Comparison of ENCODE assay signal across 8 mouse cellular contexts in genomic region chr4:59034918-59035785, GRCm38 (mm10). TPM values are rescaled to one million over a fixed set of nuclear protein-coding genes. Genes with fewer than 3 reads are reported as not detected.
A peak's percentile ranks its signal among the peaks of the same experiment; 100 is the strongest.
DNase-seq lines count a peak whose midpoint lies in the region; ATAC-seq and TF ChIP-seq lines count a peak whose summit lies in the region.

Gng10 (plus strand) TSS chr4:59035088.

- intact Hi-C loops in heart, postnatal 25 days (cut with DNase I) = loop anchor here (2.0 kb wide), 1 partner anchor 30 kb away; no protein-coding TSS in a partner anchor

- no peaks in the 10 kb centered on the region for H3K27me3 ChIP-seq in MEL (ENCODE audit: control insufficient read depth in 1 of 2, insufficient read depth in 2 of 2, low read length in 2 of 2)
- H3K27me3 ChIP-seq in cerebellum, adult 2 months (ENCODE audit: control insufficient read depth, insufficient read depth, low read length) = no peaks in the 10 kb centered on the region
- H3K27me3 ChIP-seq in forebrain, postnatal 0 days (ENCODE audit: insufficient read depth, low read length) = no peaks in the 10 kb centered on the region
- no peaks in the 10 kb centered on the region for H3K27me3 ChIP-seq in neural tube, embryonic 15.5 days (replicated peaks)

- H3K9ac ChIP-seq in MEL (ENCODE audit: control insufficient read depth, low read depth, low read length, poor library complexity, severe bottlenecking) = peak within 1 kb of the TSS; percentile 85
- H3K9ac ChIP-seq in forebrain, postnatal 0 days = peak within 1 kb of the TSS; percentile 91
- H3K9ac ChIP-seq in neural tube, embryonic 15.5 days (replicated peaks) = peak within 1 kb of the TSS; percentile 83

- peaks cover 0 to 10% of the 10 kb centered on the region in 2 experiments; a peak in 2 of 4 replicates for H3K36me3 ChIP-seq in MEL (ENCODE audit: control insufficient read depth in 1 of 2, insufficient read depth in 2 of 2, low read length in 2 of 2)
- H3K36me3 ChIP-seq in forebrain, postnatal 0 days (ENCODE audit: insufficient read depth) = peaks cover 11% of the 10 kb centered on the region; the same call in 1 of the 2 replicates
- H3K36me3 ChIP-seq in neural tube, embryonic 15.5 days = peaks cover 15% of the 10 kb centered on the region

- TF ChIP-seq EP300 in MEL (IDR thresholded peaks at IDR 0.05; ENCODE audit: low read depth in 1 of 2, low read length in 2 of 2) = no peak

- DNase-seq in MEL (ENCODE audit: low read depth, low spot score) = peak; percentile 67
- peak; percentile 72 to 78 for DNase-seq in cerebellum, adult 2 months
- peak; percentile 76 for DNase-seq in forebrain, postnatal 0 days
- peak; percentile 41 for DNase-seq in heart, postnatal 25 days (ENCODE audit: low spot score)
- peak; percentile 51 to 74 for DNase-seq in layer of hippocampus, adult 18-20 months (ENCODE audit: low spot score in 2 of 2)
- DNase-seq in lung, adult 2 months = peak; percentile 60
- peak; percentile 54 to 55 for DNase-seq in thymus, adult 18-20 months

- no peaks in the 10 kb centered on the region for H3K9me3 ChIP-seq in MEL (replicated peaks; ENCODE audit: insufficient read depth, low read length)
- no peaks in the 10 kb centered on the region for H3K9me3 ChIP-seq in forebrain, postnatal 0 days (ENCODE audit: low read length)
- H3K9me3 ChIP-seq in neural tube, embryonic 15.5 days (replicated peaks) = no peaks in the 10 kb centered on the region

- peak within 1 kb of the TSS; percentile 57 for H3K4me2 ChIP-seq in forebrain, postnatal 0 days (ENCODE audit: low read depth)
- peak within 1 kb of the TSS; percentile 66 for H3K4me2 ChIP-seq in neural tube, embryonic 15.5 days

- no peak for TF ChIP-seq RAD21 in MEL (IDR thresholded peaks at IDR 0.05; ENCODE audit: low read depth, low read length)

- peaks cover under 1 to 9% of the 10 kb centered on the region in 2 experiments; a peak in 3 of 4 replicates for H3K4me1 ChIP-seq in MEL (ENCODE audit: control insufficient read depth in 1 of 2, insufficient read depth in 2 of 2, low read length in 2 of 2)
- H3K4me1 ChIP-seq in cerebellum, adult 2 months (ENCODE audit: control insufficient read depth, insufficient read depth, low read length) = no peaks in the 10 kb centered on the region; the same call in 1 of the 2 replicates
- H3K4me1 ChIP-seq in forebrain, postnatal 0 days (ENCODE audit: insufficient read depth) = peaks cover 9% of the 10 kb centered on the region; the same call in 1 of the 2 replicates
- H3K4me1 ChIP-seq in lung, adult 2 months (ENCODE audit: control insufficient read depth, insufficient read depth, low read length) = peaks cover 3% of the 10 kb centered on the region; the same call in 1 of the 2 replicates
- H3K4me1 ChIP-seq in neural tube, embryonic 15.5 days = peaks cover 17% of the 10 kb centered on the region

- ATAC-seq in forebrain, postnatal 0 days = peak; percentile 93
- peak; percentile 92 for ATAC-seq in neural tube, embryonic 15.5 days (ENCODE audit: low FRiP score)

- H3K4me3 ChIP-seq in MEL (ENCODE audit: control insufficient read depth in 1 of 2, insufficient read depth in 1 of 2, low read depth in 2 of 2, low read length in 2 of 2) = peak within 1 kb of the TSS; percentile 79 to 85
- H3K4me3 ChIP-seq in cerebellum, adult 2 months (replicated peaks; ENCODE audit: insufficient read depth, low read depth, low read length) = peak within 1 kb of the TSS; percentile 73
- H3K4me3 ChIP-seq in forebrain, postnatal 0 days (ENCODE audit: low read depth, low read length) = peak within 1 kb of the TSS; percentile 79
- peak within 1 kb of the TSS; percentile 75 for H3K4me3 ChIP-seq in lung, adult 2 months (replicated peaks; ENCODE audit: extremely low read depth, low read depth, low read length)
- peak within 1 kb of the TSS; percentile 66 for H3K4me3 ChIP-seq in neural tube, embryonic 15.5 days (replicated peaks)

- H3K27ac ChIP-seq in MEL (ENCODE audit: control insufficient read depth, low read depth, low read length) = peak within 1 kb of the TSS; percentile 63
- peak within 1 kb of the TSS; percentile 64 for H3K27ac ChIP-seq in cerebellum, adult 2 months (ENCODE audit: insufficient read depth, low read length)
- H3K27ac ChIP-seq in forebrain, postnatal 0 days (ENCODE audit: low read depth, low read length) = peak within 1 kb of the TSS; percentile 95
- peak within 1 kb of the TSS; percentile 93 for H3K27ac ChIP-seq in neural tube, embryonic 15.5 days (replicated peaks)

- peak in 1 of 3 experiments; percentile 45; a peak in 2 of 6 replicates for TF ChIP-seq CTCF in MEL (IDR thresholded peaks at IDR 0.05 in 2 of 3, conservative IDR thresholded peaks at IDR 0.05 in 1 of 3; ENCODE audit: control insufficient read depth in 1 of 3, insufficient read depth in 1 of 3, low read depth in 2 of 3, low read length in 3 of 3, poor library complexity in 1 of 3, severe bottlenecking in 1 of 3)
- TF ChIP-seq CTCF in cerebellum, adult 2 months (IDR thresholded peaks at IDR 0.05; ENCODE audit: borderline replicate concordance, insufficient read depth, low read depth, low read length) = no peak
- TF ChIP-seq CTCF in forebrain, postnatal 0 days (IDR thresholded peaks at IDR 0.05; ENCODE audit: low read depth) = peak; percentile 19; the same call in 1 of the 2 replicates
- TF ChIP-seq CTCF in lung, adult 2 months (IDR thresholded peaks at IDR 0.05; ENCODE audit: insufficient read depth, low read length) = no peak

- peaks cover 11% of the 10 kb centered on the region for H3K79me2 ChIP-seq in MEL (ENCODE audit: control insufficient read depth, insufficient read depth, low read length, poor library complexity)

- TF ChIP-seq POLR2A in MEL (IDR thresholded peaks at IDR 0.05; ENCODE audit: control insufficient read depth in 1 of 2, insufficient read depth in 1 of 2, low read depth in 1 of 2, low read length in 2 of 2, poor library complexity in 1 of 2) = peak; percentile 30 to 65; a peak in 1 of 4 replicates
- TF ChIP-seq POLR2A in cerebellum, adult 2 months (IDR thresholded peaks at IDR 0.05; ENCODE audit: borderline replicate concordance, insufficient read depth, low read length) = no peak
- TF ChIP-seq POLR2A in lung, adult 2 months (IDR thresholded peaks at IDR 0.05; ENCODE audit: borderline replicate concordance, extremely low read depth, low read depth, low read length) = peak; percentile 30; the same call in 1 of the 2 replicates

- WGBS in cerebellum, adult 2 months = 4% methylated on average over 76 of the region's 76 CpGs
- 5% methylated on average over 74 of the region's 76 CpGs for WGBS in forebrain, postnatal 0 days
- WGBS in lung, adult 2 months = 4% methylated on average over 76 of the region's 76 CpGs
- whole genome bisulfite sequencing in neural tube, embryonic 15.5 days = 11% methylated on average over 76 of the region's 76 CpGs

TF ChIP-seq in MEL, 35 proteins besides CTCF, POLR2A, EP300 and RAD21:
- no peak for TF ChIP-seq POLR2AphosphoS2 (IDR thresholded peaks at IDR 0.05; ENCODE audit: low read length)
- TF ChIP-seq NELFE (IDR thresholded peaks at IDR 0.05; ENCODE audit: low read depth, low read length) = peak; percentile 44
- TF ChIP-seq UBTF (IDR thresholded peaks at IDR 0.05; ENCODE audit: borderline replicate concordance, insufficient read depth, low read depth, low read length) = peak; percentile 94
- TF ChIP-seq NRF1 (IDR thresholded peaks at IDR 0.05; ENCODE audit: insufficient read depth, low read depth, low read length, poor library complexity, severe bottlenecking) = peak; percentile 57; the same call in 1 of the 2 replicates

RNA-seq across cellular contexts. Expression of gene Gng10, which starts in this region (rescaled TPM):
- total RNA-seq in MEL (2012; rRNA removed) = 54.0 and 59.1 TPM in 2 replicates
- 10 to 100 TPM in 1 of 2 experiments, not detected in 1; 51.2 TPM for polyA plus RNA-seq in MEL (2012; ENCODE audit: insufficient read depth in 1 of 2, insufficient read length in 2 of 2, low read depth in 1 of 2, low replicate concordance in 2 of 2, missing spikeins in 1 of 2)
- polyA plus RNA-seq in cerebellum, adult 2 months (2012; rRNA removed) = 24.5 and 26.2 TPM in 2 replicates
- total RNA-seq in forebrain, postnatal 0 days (2014; rRNA removed) = 158 and 219 TPM in 2 replicates
- 315 and 342 TPM in 2 replicates for polyA plus RNA-seq in forebrain, postnatal 0 days (2015; fragmentation: Nextera tagmentation; extraction: Ambion mirVana)
- total RNA-seq in heart, postnatal 25 days (2021) = 10 to 100 TPM; 15.8 to 18.7 TPM
- total RNA-seq in layer of hippocampus, adult 18-20 months (2021) = 10 to 100 TPM; 81.9 to 83.1 TPM
- 15.1 and 16.9 TPM in 2 replicates for polyA plus RNA-seq in lung, adult 2 months (2012; rRNA removed)
- polyA plus RNA-seq in neural tube, embryonic 15.5 days (2015; fragmentation: Nextera tagmentation; extraction: Ambion mirVana) = 180 and 198 TPM in 2 replicates

Comparison
In these comparisons a context has a peak if more than half of its experiments do, and no peak if none do; other contexts are left out.
1. Peak in every context shown above with its lines: DNase-seq, ATAC-seq, H3K4me3 ChIP-seq and H3K27ac ChIP-seq.